Mouse (Mus musculus): ENCODE results near the gene Lgi2.

DNA sequence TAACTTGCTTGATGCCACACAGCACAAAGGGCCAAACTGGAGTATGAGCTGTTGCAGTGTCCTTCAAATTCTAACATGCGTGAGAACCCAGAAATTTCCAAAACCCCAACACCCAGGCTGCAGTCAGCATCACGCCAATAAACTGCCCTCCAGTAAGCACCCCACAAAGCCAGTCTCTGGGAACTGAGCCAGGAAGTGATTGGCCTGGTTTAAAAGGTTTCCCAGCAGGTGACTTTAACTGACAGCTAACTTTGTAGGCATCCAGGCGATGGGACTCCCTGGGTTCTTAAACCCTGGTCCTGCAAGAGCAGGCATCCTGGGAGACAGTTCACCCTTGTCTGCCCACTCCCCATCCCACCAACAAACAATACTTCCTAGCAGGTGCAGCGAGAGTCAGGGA lies 44.0 kb upstream of the Lgi2 start:
- TF ChIP-seq CTCF (IDR thresholded peaks at IDR 0.05; ENCODE audit: low read depth, low read length) (no peak), POLR2A (IDR thresholded peaks at IDR 0.05; ENCODE audit: borderline replicate concordance, low read depth, low read length) (no peak)
